Mouse (Mus musculus): Measurements from ENCODE around the gene Fadd.

GRCm38 (mm10) chr7:144534773-144535172 lies 47.5 kb downstream of the Fadd start:
- TF ChIP-seq POLR2A (IDR thresholded peaks at IDR 0.05; ENCODE audit: insufficient read length, low read depth), result no peak
- TF ChIP-seq E2F4 (IDR thresholded peaks at IDR 0.05; ENCODE audit: insufficient read depth), result no peak
- TF ChIP-seq TCF12 (IDR thresholded peaks at IDR 0.05; ENCODE audit: insufficient read depth, poor library complexity, severe bottlenecking), result no peak
- no peak for TF ChIP-seq USF1 (IDR thresholded peaks at IDR 0.05; ENCODE audit: low read depth)
- no peak for TF ChIP-seq CEBPB (IDR thresholded peaks at IDR 0.05; ENCODE audit: insufficient read depth, poor library complexity, severe bottlenecking)
- TF ChIP-seq POLR2AphosphoS2 (IDR thresholded peaks at IDR 0.05; ENCODE audit: insufficient read length, low read depth), result no peak
- no peak for TF ChIP-seq MYOD1 (IDR thresholded peaks at IDR 0.05; ENCODE audit: control insufficient read depth in 1 of 3, insufficient read length in 2 of 3, low read depth in 2 of 3)
- TF ChIP-seq MAX (IDR thresholded peaks at IDR 0.05; ENCODE audit: low read depth), result no peak
- no peak for TF ChIP-seq MYOG (IDR thresholded peaks at IDR 0.05; ENCODE audit: control insufficient read depth in 1 of 3, insufficient read depth in 1 of 3, insufficient read length in 2 of 3, low read depth in 2 of 3)
- TF ChIP-seq SRF (IDR thresholded peaks at IDR 0.05; ENCODE audit: control insufficient read depth, insufficient read length, low read depth), result no peak
- TF ChIP-seq TCF3 (IDR thresholded peaks at IDR 0.05; ENCODE audit: insufficient read length, low read depth), result no peak
- TF ChIP-seq REST (IDR thresholded peaks at IDR 0.05; ENCODE audit: insufficient read depth, insufficient read length), result no peak
